Mouse (Mus musculus): ENCODE results near the gene Faf1.

DNA sequence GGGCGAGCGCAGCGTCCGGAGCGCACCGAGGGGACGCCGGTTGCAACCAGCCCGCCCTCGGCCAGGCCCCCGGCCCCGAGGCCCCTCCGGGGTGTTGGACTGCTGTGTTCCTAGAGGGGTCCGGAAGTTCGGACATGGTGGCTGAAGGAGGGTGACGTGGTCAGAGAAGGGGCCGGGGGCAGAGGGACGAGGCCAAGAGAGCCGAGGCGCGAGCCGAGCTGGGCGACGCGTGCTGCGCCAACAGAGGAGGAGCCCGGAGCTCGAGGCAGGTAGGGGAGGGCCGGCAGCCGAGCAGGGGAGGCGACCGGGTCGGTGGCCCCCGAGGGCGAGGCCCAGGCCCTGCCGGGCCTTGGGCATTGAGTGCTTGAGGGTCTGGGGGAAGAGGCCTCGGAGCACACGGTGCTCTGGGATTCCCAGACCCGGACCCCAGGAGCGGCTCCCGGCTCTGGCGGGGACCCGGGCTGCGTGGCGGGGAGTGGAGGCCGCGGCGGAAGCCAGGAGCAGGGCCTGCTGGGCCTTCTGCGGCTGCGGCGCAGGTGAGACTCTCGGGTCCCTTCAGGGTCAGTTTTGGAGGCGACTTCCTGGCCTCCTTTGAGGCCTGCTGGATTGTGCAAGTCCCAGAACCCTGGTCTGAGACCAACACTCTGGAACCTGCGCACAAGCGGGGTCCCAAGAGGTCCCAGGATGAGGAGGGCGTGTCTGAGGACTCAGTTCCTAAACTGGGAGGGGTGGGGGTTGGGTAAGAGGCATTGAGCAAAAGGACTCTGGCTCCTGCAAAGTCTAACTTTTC is 301.9 kb downstream of the Faf1 start:
- TF ChIP-seq GATA1 (IDR thresholded peaks at IDR 0.05; ENCODE audit: borderline replicate concordance, low read length), result no peak
- no peak for TF ChIP-seq FLI1 (IDR thresholded peaks at IDR 0.05; ENCODE audit: low read length)

Data from megakaryocyte, embryonic 14.5 days (primary cell).